Mouse (Mus musculus): Measurements from ENCODE around the gene Cmtm7.
"Not testable (repeated sequence)": the region's sequence is repeated elsewhere in the genome, so short reads cannot be mapped to it uniquely, and the experiment has no call there.

Cmtm7 gene

GRCm38 (mm10) chr9:114760353-114760752 is 21.3 kb downstream of the Cmtm7 start:
- no peak for DNase-seq

- no peak for DNase-seq
Observed at GRCm38 (mm10) chr9:114759886-114760285, 21.8 kb downstream of the Cmtm7 start.

GRCm38 (mm10) chr9:114758801-114759200 is 22.9 kb downstream of the Cmtm7 start:
- DNase-seq: no peak

- no peak for DNase-seq
Observed at GRCm38 (mm10) chr9:114758272-114758671, 23.4 kb downstream of the Cmtm7 start.

GRCm38 (mm10) chr9:114752863-114753484 is 28.7 kb downstream of the Cmtm7 start:
- peak; percentile 85 for DNase-seq

- DNase-seq: no peak
Observed at GRCm38 (mm10) chr9:114752311-114752710, 29.3 kb downstream of the Cmtm7 start.

GRCm38 (mm10) chr9:114751582-114751981 is 30.1 kb downstream of the Cmtm7 start:
- no peak for DNase-seq

- no peak for DNase-seq
Observed at GRCm38 (mm10) chr9:114747466-114747865, 34.2 kb downstream of the Cmtm7 start.

- DNase-seq: no peak
Observed at GRCm38 (mm10) chr9:114747012-114747411, 34.6 kb downstream of the Cmtm7 start.

- DNase-seq: no peak
Observed at GRCm38 (mm10) chr9:114745654-114746053, 36.0 kb downstream of the Cmtm7 start.

GRCm38 (mm10) chr9:114745163-114745562 is 36.5 kb downstream of the Cmtm7 start:
- no peak for DNase-seq

- no peak for DNase-seq
Observed at GRCm38 (mm10) chr9:114742731-114743130, 38.9 kb downstream of the Cmtm7 start.

- DNase-seq: no peak
Observed at GRCm38 (mm10) chr9:114740336-114740735, 41.3 kb downstream of the Cmtm7 start.

- no peak for DNase-seq
Observed at GRCm38 (mm10) chr9:114736442-114736841, 45.2 kb downstream of the Cmtm7 start.

GRCm38 (mm10) chr9:114733238-114733637 is 48.4 kb downstream of the Cmtm7 start:
- no peak for DNase-seq

- no peak for DNase-seq
Observed at GRCm38 (mm10) chr9:114731871-114732682, 49.6 kb downstream of the Cmtm7 start.

- peak; percentile 95 for DNase-seq
Observed at GRCm38 (mm10) chr9:114731011-114731755, 50.5 kb downstream of the Cmtm7 start, which contains the start of gene Cmtm6. Gene Cmtm6, plus strand, starts transcription at chr9:114731116.

- no peak for DNase-seq
Observed at GRCm38 (mm10) chr9:114729911-114730805, 51.5 kb downstream of the Cmtm7 start.

- DNase-seq: not testable (repeated sequence)
Observed at GRCm38 (mm10) chr9:114728432-114728831, 53.2 kb downstream of the Cmtm7 start.

- DNase-seq: peak; percentile 15
Observed at GRCm38 (mm10) chr9:114727315-114727714, 54.3 kb downstream of the Cmtm7 start.

GRCm38 (mm10) chr9:114716677-114717331 is 64.9 kb downstream of the Cmtm7 start:
- no peak for DNase-seq

GRCm38 (mm10) chr9:114713481-114713880 is 68.2 kb downstream of the Cmtm7 start:
- no peak for DNase-seq

Data from right cerebral cortex, postnatal 4 days (tissue).